In the genomic region with DNA sequence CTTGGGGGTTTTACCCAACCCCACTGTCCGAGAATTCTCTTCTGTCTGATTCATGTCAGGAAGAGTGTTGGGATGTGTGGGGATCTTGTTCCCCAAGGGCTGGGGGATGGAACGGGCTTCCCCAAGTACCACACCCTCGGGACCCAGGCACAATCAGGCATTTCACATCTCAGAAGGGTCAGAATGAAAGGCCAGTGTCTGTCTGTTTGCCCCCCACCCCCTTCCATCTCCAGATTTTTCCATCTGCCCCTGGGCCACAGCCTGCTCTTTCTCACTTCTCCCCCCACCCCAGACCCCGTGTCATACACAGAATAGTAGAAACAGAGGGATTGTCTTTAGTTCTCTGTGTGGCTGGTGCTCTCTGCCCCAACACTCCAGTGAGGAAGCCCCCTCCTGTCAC, we compare ENCODE assay signal across 21 mouse cellular contexts. TPM values are rescaled to one million over a fixed set of nuclear protein-coding genes. Genes with fewer than 3 reads are reported as not detected.
"Had no signal": no experiment of that assay in that cellular context is flagged by ENCODE, and none has a peak within 500 bp of the region (broad histone marks: within the 10 kb centered on the region; RNA-seq: fewer than 3 reads in every experiment).

No protein-coding gene starts in this region.

- H3K9ac ChIP-seq: limb, embryonic 12.5 days; limb, embryonic 15.5 days; liver, embryonic 12.5 days; liver, embryonic 15.5 days; lung, embryonic 15.5 days had no signal

- H3K36me3 ChIP-seq: limb, embryonic 12.5 days; limb, embryonic 15.5 days; liver, embryonic 12.5 days; liver, embryonic 15.5 days; lung, embryonic 15.5 days had no signal

- H3K4me3 ChIP-seq: limb, embryonic 12.5 days; limb, embryonic 15.5 days; liver, embryonic 12.5 days; liver, embryonic 15.5 days; lung, embryonic 15.5 days had no signal

- DNase-seq: kidney, adult 2 months; kidney, postnatal 25 days; left cerebral cortex, postnatal 4 days; lung, adult 18-20 months; lung, postnatal 10 days; lung, postnatal 36 days; midbrain, embryonic 14.5 days; right cerebral cortex, postnatal 4 days; thymus, adult 2 months; thymus, postnatal 14 days; thymus, postnatal 4 days had no signal

- H3K9me3 ChIP-seq: limb, embryonic 12.5 days; limb, embryonic 15.5 days; liver, embryonic 12.5 days; liver, embryonic 15.5 days; lung, embryonic 15.5 days had no signal

- ATAC-seq: intestine, postnatal 0 days; liver, embryonic 12.5 days had no signal

- H3K4me2 ChIP-seq: limb, embryonic 12.5 days; limb, embryonic 15.5 days; liver, embryonic 12.5 days; liver, embryonic 15.5 days; lung, embryonic 15.5 days; midbrain, embryonic 11.5 days had no signal

- H3K4me1 ChIP-seq: limb, embryonic 12.5 days; limb, embryonic 15.5 days; liver, embryonic 12.5 days; liver, embryonic 15.5 days had no signal

- H3K27ac ChIP-seq: kidney, postnatal 0 days; limb, embryonic 12.5 days; limb, embryonic 15.5 days; liver, embryonic 12.5 days; liver, embryonic 15.5 days; lung, embryonic 15.5 days; stomach, postnatal 0 days had no signal

RNA-seq across cellular contexts. Expression of a gene that starts 32.9 kb away (rescaled TPM):
- total RNA-seq: megakaryocyte-erythroid progenitor cell, adult 5-6 weeks had no signal
- polyA plus RNA-seq: liver, embryonic 15.5 days had no signal
